ENCODE assay signal across 16 mouse cellular contexts in the genomic region with DNA sequence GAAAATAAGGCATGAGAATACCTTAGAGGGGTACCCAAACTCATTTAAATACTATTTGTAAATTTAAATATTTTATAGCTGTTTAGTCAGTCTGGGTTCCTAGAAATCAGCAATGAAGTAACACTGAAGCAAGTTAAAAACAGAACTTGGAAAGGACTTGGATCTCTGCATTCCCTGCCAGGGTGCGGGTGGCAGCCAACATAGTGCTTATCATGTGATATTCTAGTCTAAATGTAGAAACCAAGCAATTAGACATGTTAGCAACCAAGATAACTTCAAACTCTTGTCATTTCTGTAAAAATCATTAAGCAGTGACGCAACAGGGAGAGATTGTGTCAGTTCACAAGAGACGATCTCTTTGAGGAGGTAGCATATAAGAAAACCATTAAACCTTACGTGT. TPM values are rescaled to one million over a fixed set of nuclear protein-coding genes. Genes with fewer than 3 reads are reported as not detected.
DNase-seq lines count a peak whose midpoint lies in the region; TF ChIP-seq lines count a peak whose summit lies in the region.
"Had no signal": no experiment of that assay in that cellular context is flagged by ENCODE, and none has a peak within 500 bp of the region (broad histone marks: within the 10 kb centered on the region; RNA-seq: fewer than 3 reads in every experiment).

No protein-coding gene starts in this region.

- intact Hi-C loops in heart, adult 2 months (cut with DNase I): loop anchor here (2.0 kb wide), 1 partner anchor 39 kb away; no protein-coding TSS in a partner anchor
- intact Hi-C loops in heart, postnatal 25 days (cut with DNase I): loop anchor here (5.0 kb wide), 1 partner anchor 35 kb away; no protein-coding TSS in a partner anchor

- H3K9ac ChIP-seq in heart, adult 2 months (ENCODE audit: low read depth, low read length): no peak overlapping the region
- H3K9ac ChIP-seq: embryonic facial prominence, embryonic 12.5 days; intestine, embryonic 15.5 days; liver, embryonic 12.5 days had no signal

- TF ChIP-seq POLR2A in heart, adult 2 months (IDR thresholded peaks at IDR 0.05; ENCODE audit: insufficient read depth, low read depth, low read length): no peak

- H3K4me1 ChIP-seq in heart, adult 2 months (ENCODE audit: control insufficient read depth, insufficient read depth, low read length): peaks cover 3% of the 10 kb centered on the region; the same call in 1 of the 2 replicates
- H3K4me1 ChIP-seq: embryonic facial prominence, embryonic 12.5 days; liver, embryonic 12.5 days had no signal

- DNase-seq in heart, adult 2 months: peak in 1 of 2 experiments; percentile 46
- no peak for DNase-seq in heart, postnatal 25 days (ENCODE audit: low spot score)
- peak; percentile 9 to 47 for DNase-seq in heart, adult 9 months (ENCODE audit: low spot score in 2 of 2)
- peak; percentile 39 to 62 for DNase-seq in left cerebral cortex, adult 9 months (ENCODE audit: low spot score in 2 of 2)
- peak; percentile 13 for DNase-seq in skeletal muscle tissue, adult 2 months (ENCODE audit: low read depth, low spot score)
- DNase-seq in ovary, postnatal 14 days (ENCODE audit: low spot score): no peak
- DNase-seq in thymus, adult 18-20 months: no peak
- DNase-seq: cerebellum, postnatal 25 days; kidney, postnatal 25 days; lung, postnatal 10 days; thymus, postnatal 4 days had no signal

- H3K4me3 ChIP-seq in heart, adult 2 months: no peak overlapping the region
- H3K4me3 ChIP-seq: embryonic facial prominence, embryonic 12.5 days; intestine, embryonic 15.5 days; liver, embryonic 12.5 days; myocyte had no signal

- H3K36me3 ChIP-seq in heart, adult 2 months (ENCODE audit: control insufficient read depth, insufficient read depth, low read length): peaks cover 11% of the 10 kb centered on the region; the same call in 1 of the 2 replicates
- H3K36me3 ChIP-seq: embryonic facial prominence, embryonic 12.5 days; intestine, embryonic 15.5 days; liver, embryonic 12.5 days had no signal

- H3K79me2 ChIP-seq in heart, adult 2 months (replicated peaks; ENCODE audit: control insufficient read depth, insufficient read depth, low read length): no peaks in the 10 kb centered on the region

- TF ChIP-seq CTCF in heart, adult 2 months (IDR thresholded peaks at IDR 0.05): no peak

- H3K27me3 ChIP-seq in heart, adult 2 months (ENCODE audit: control insufficient read depth, insufficient read depth, low read length): no peaks in the 10 kb centered on the region
- H3K27me3 ChIP-seq: CH12.LX; embryonic facial prominence, embryonic 12.5 days; intestine, embryonic 15.5 days; liver, embryonic 12.5 days had no signal

- TF ChIP-seq EP300 in heart, adult 2 months (IDR thresholded peaks at IDR 0.05; ENCODE audit: insufficient read depth, low read depth, low read length): 0 out of 2 replicates have a peak, but pooled peaks have one; percentile 49

- H3K27ac ChIP-seq in heart, adult 2 months: no peak overlapping the region; the same call in 1 of the 2 replicates
- H3K27ac ChIP-seq: embryonic facial prominence, embryonic 12.5 days; intestine, embryonic 15.5 days; liver, embryonic 12.5 days had no signal

- 53% methylated on average over 4 of the region's 4 CpGs for WGBS in heart, adult 2 months

RNA-seq across cellular contexts. Expression of a gene that starts 32.9 kb away (rescaled TPM):
- 1 to 10 TPM; 3.0 to 3.8 TPM for total RNA-seq in heart, adult 2 months (2021)
- polyA plus RNA-seq in heart, adult 2 months (2012; rRNA removed): 1.2 and 1.7 TPM in 2 replicates
- 1 to 10 TPM; 3.4 to 5.3 TPM for total RNA-seq in heart, postnatal 25 days (2021)
- total RNA-seq: CH12.LX had no signal
- polyA plus RNA-seq: myocyte had no signal

Comparison
In these comparisons a context has a peak if more than half of its experiments do, and no peak if none do; other contexts are left out.
1. DNase-seq: peak in heart, adult 9 months (2 of 2), left cerebral cortex, adult 9 months (2 of 2) and skeletal muscle tissue, adult 2 months (single experiment); none in heart, postnatal 25 days (single experiment), ovary, postnatal 14 days (single experiment) and thymus, adult 18-20 months (0 of 2).